Mouse (Mus musculus): ENCODE measurements around the gene Sys1.

Gene Sys1

GRCm38 (mm10) chr2:164456864-164457300, at the start of gene Sys1:
Sys1 (plus strand) TSS chr2:164456964.
- in situ Hi-C loops (cut with MseI, MboI), result no loop called here

GRCm38 (mm10) chr2:164407708-164408107, 49.1 kb upstream of the Sys1 start:
- in situ Hi-C loops (cut with MseI, MboI), result no loop called here

- in situ Hi-C loops (cut with MseI, MboI), result loop anchor here in 1 of 2 experiments (10.0 kb wide), 1 partner anchor 101 kb away; no protein-coding TSS in a partner anchor
Measured at GRCm38 (mm10) chr2:164414167-164414566, 42.6 kb upstream of the Sys1 start.

GRCm38 (mm10) chr2:164414581-164414980, 42.2 kb upstream of the Sys1 start:
- in situ Hi-C loops (cut with MseI, MboI), result loop anchor here in 1 of 2 experiments (10.0 kb wide), 1 partner anchor 100 kb away; no protein-coding TSS in a partner anchor

GRCm38 (mm10) chr2:164417198-164417597, 39.6 kb upstream of the Sys1 start:
- in situ Hi-C loops (cut with MseI, MboI), result loop anchor here in 1 of 2 experiments (10.0 kb wide), 1 partner anchor 98 kb away; no protein-coding TSS in a partner anchor

GRCm38 (mm10) chr2:164418308-164418875, 38.4 kb upstream of the Sys1 start:
- in situ Hi-C loops (cut with MseI, MboI), result loop anchor here in 1 of 2 experiments (10.0 kb wide), 1 partner anchor 96 kb away; no protein-coding TSS in a partner anchor

GRCm38 (mm10) chr2:164419489-164419888, 37.3 kb upstream of the Sys1 start:
- in situ Hi-C loops (cut with MseI, MboI), result loop anchor here in 1 of 2 experiments (10.0 kb wide), 1 partner anchor 95 kb away; no protein-coding TSS in a partner anchor

GRCm38 (mm10) chr2:164421306-164421705, 35.5 kb upstream of the Sys1 start:
- in situ Hi-C loops (cut with MseI, MboI), result no loop called here

- in situ Hi-C loops (cut with MseI, MboI), result no loop called here
Measured at GRCm38 (mm10) chr2:164421979-164422378, 34.8 kb upstream of the Sys1 start.

- in situ Hi-C loops (cut with MseI, MboI), result no loop called here
Measured at GRCm38 (mm10) chr2:164422675-164423393, 33.9 kb upstream of the Sys1 start.

GRCm38 (mm10) chr2:164423464-164423863, 33.3 kb upstream of the Sys1 start:
- in situ Hi-C loops (cut with MseI, MboI), result no loop called here

- in situ Hi-C loops (cut with MseI, MboI), result no loop called here
Measured at GRCm38 (mm10) chr2:164424406-164424805, 32.4 kb upstream of the Sys1 start.

- in situ Hi-C loops (cut with MseI, MboI), result no loop called here
Measured at GRCm38 (mm10) chr2:164425401-164425800, 31.4 kb upstream of the Sys1 start.

- in situ Hi-C loops (cut with MseI, MboI), result no loop called here
Measured at GRCm38 (mm10) chr2:164426121-164426520, 30.6 kb upstream of the Sys1 start.

- in situ Hi-C loops (cut with MseI, MboI), result no loop called here
Measured at GRCm38 (mm10) chr2:164426952-164427351, 29.8 kb upstream of the Sys1 start.

- in situ Hi-C loops (cut with MseI, MboI), result no loop called here
Measured at GRCm38 (mm10) chr2:164428451-164428850, 28.3 kb upstream of the Sys1 start.

GRCm38 (mm10) chr2:164429881-164430615, 26.7 kb upstream of the Sys1 start:
- in situ Hi-C loops (cut with MseI, MboI), result no loop called here

- in situ Hi-C loops (cut with MseI, MboI), result no loop called here
Measured at GRCm38 (mm10) chr2:164430697-164431096, 26.1 kb upstream of the Sys1 start.

GRCm38 (mm10) chr2:164431676-164432465, 24.9 kb upstream of the Sys1 start:
- in situ Hi-C loops (cut with MseI, MboI), result no loop called here

GRCm38 (mm10) chr2:164432541-164433191, 24.1 kb upstream of the Sys1 start:
- in situ Hi-C loops (cut with MseI, MboI), result no loop called here
